Mouse (Mus musculus): ENCODE measurements around the gene Sstr3.

DNA sequence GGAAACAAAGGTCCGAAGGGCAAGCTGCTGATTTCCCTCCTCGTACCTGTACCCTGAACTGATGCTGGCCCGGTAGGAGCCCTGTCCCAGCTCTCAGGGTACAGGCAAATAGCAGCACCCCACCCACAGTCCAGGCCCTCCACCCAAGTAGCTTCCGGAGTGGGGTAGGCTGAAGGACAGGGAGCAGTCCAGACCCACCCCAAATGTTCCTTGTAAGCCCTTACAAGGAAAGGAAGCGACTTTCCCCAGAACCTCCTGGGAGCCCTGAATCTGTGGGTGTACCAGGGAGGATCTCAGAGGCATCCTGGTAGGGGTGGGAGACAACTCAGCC lies 27.8 kb upstream of the Sstr3 start:
- TF ChIP-seq GATA1 (IDR thresholded peaks at IDR 0.05; ENCODE audit: borderline replicate concordance, low read length) (no peak), FLI1 (IDR thresholded peaks at IDR 0.05; ENCODE audit: low read length) (no peak)

Measured in megakaryocyte, embryonic 14.5 days (primary cell).